Mouse (Mus musculus) left cerebral cortex, postnatal 14 days (tissue): ENCODE results near the gene Angptl2. TPM values are rescaled to one million over a fixed set of nuclear protein-coding genes. Genes with fewer than 3 reads are reported as not detected.

ENCODE experiments used
- DNase-seq, 2 experiments: peaks; one replicate each; pipeline ENCODE4 v3.0.0; 2021 to 2022; ENCODE audit warnings: low spot score in 2 of 2, mixed read lengths in 1 of 2
- intact Hi-C: fragments of 180-260 bp; cut with DNase I; formaldehyde crosslinking; loops from one replicate; pipeline ENCODE4 v1.15.1; 2025
- total RNA-seq, 2 experiments: library from RNA; stranded (reverse); gene quantifications; 2 replicates each; pipeline ENCODE4 v1.2.3; 2021

The Angptl2 gene
- total RNA-seq, 2 experiments from 2014 or later: 3.1 to 3.6 TPM

DNA sequence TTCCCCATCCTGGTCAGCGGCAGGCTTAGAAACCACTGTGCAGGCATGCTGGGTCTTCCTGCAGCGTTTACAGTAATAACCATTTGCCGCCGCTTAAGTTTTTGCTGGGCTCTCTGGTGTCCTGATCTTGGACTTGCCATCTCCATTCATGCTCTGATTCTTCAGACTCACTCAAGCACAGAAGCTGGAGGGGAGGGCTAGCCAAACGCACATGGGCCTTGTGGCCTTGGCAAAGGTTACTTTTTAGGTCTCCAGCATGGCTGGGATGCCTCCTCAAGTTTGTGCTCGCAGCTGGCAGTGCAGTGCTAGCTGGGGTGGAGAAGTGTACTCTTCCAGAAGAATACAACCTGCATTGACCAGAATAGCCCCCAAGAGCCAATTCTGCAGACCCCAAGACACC is 6.6 kb downstream of the Angptl2 start:
- intact Hi-C loops: no loop called here
- DNase-seq: no peak

DNA sequence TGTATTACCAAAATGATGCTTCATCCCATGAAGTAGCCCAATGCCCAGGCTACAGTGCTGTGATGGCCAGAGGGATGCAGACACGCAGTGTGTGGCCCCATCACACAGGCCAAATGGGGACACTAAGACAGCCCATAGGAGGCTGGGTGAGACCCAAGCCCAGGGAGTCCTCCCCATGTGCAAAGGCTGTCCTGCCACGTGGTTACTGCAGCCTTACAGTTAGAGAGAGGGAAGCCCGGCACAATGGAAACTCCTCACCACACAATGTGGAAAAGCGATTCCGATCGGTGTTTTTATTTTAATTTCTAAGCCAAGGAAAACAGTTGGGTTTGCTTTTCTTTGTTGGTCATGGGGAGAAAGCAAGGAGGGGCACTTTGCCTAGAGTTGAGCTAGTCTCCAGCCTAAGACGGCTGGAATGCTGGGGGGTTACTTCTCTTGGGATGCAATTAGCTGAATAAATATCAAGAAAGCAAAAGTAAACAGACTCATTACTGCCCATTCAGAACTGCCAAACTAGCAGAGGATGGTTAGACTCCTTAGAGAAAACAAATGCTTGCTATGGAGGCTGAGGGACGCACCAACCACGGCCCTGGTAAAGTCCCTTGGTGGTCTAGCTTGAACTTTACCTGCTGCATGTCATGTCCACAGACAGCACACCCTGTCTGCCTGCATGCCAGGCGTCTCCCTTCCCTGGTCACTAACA is 7.9 kb downstream of the Angptl2 start:
- intact Hi-C loops: no loop called here
- DNase-seq: no peak

DNA sequence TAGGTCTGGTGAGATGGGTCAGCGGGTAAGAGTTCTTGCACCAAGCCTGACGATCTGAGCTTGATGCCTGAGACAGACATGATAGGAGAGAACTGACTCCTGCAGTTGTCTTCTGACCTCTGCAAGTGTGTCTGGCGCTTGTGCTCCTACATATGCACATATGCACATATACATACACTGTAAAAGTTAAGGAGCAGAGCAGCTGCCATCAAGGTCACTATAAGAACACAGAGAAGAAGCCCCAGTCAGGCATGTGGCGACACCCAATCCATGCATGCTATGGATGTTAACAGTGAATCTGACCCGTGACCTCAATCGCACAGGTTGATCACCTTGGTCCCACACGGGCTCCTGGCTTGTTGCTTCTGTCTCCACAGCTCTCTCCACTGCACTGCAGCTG is 10.1 kb downstream of the Angptl2 start:
- no peak for DNase-seq
- intact Hi-C loops: no loop called here

DNA sequence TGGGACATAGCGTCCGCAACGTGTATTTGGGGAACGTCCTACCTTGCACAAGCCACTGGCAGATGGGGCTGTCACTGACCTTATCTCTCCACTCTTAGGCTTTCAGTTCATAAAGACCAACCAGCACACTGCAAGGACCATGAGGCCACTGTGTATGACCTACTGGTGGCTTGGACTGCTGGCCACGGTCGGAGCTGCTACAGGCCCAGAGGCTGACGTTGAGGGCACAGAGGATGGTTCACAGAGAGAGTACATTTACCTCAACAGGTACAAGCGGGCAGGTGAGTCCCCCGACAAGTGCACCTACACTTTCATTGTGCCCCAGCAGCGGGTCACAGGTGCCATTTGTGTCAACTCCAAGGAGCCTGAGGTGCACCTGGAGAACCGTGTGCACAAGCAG is 12.2 kb downstream of the Angptl2 start:
- no peak for DNase-seq
- intact Hi-C loops: no loop called here

DNA sequence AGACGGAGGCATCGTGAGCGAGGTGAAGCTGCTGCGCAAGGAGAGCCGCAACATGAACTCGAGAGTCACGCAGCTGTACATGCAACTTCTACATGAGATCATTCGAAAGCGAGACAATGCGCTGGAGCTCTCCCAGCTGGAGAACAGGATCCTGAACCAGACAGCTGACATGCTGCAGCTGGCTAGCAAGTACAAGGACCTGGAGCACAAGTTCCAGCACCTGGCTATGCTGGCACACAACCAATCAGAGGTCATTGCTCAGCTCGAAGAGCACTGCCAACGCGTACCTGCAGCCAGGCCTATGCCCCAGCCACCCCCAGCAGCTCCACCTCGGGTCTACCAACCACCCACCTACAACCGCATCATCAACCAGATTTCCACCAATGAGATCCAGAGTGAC is 12.7 kb downstream of the Angptl2 start:
- intact Hi-C loops: no loop called here
- no peak for DNase-seq

DNA sequence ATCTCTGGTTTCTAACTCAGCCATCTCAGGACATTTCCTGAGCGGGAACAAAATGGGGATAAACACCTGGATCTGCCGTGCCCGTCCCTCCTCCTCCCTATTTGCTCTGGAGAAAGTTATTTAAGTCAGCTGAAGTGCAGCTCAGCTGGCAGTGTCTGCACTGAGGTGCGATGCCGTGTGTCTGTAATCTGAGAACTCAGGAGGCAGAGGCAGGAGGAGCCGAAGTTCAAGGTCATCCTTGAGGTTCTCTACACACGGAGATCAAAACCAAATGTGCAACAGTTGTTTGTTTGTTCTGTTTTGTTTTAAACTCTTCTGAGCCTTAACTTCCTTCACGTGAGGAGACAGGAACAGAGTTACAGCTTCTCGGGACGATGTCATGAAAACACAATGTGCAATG is 14.8 kb downstream of the Angptl2 start:
- no peak for DNase-seq
- intact Hi-C loops: no loop called here

DNA sequence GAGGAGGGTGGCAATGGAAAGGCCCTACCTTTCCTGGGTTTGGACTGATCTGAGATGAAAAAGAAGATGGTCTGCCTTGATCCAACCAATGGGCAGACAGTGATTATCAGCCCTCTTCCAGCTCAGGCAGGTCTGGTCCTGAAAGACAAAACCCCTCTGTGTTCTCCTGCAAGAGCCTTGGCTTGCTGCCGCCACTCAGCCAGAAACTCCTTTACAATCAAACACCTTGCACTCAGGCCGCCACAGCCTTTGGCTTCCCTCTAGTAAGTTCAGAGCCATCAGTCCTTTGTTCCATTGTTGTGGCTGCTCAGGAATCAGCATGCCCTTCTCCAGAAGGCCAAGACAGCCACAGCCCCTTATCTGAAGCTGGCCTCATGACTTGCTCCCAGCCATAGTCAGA is 15.9 kb downstream of the Angptl2 start:
- intact Hi-C loops: no loop called here
- DNase-seq: no peak

DNA sequence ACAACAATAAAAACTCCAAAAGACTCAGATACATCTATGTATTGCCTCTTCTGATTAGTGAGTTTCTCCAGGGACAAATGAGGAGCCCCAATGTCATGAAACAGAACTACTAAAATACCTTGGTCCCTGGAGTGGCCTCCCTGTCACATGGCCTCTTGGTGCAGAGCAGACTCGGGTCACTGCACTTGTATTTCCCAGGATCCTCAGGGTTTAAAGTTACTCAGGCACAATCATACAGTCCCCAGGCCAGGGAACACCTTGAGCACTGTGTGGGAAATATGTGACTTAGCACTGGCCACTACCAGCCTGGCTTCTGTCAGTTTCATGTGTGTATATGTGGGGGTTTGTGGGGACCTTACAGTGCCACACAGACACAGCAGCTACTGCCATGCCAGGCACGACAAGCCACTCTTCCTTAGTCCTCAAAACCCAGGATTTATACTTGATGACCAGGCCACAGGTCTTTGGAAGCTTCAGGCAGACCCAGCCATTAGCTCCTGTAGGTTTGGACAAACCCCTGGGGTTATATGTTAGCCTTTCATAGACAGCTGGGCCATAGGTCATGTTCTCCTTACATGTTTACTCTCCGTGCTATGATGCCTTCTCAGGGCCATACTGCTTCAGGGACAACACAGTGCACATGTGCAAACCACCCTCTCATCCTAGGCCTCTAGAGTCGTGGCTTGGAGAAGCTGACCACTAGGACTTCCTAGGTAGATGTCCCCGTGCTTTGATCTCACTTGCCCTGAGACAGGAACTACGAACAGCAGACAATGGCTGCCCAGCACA is 17.1 kb downstream of the Angptl2 start:
- no peak for DNase-seq
- intact Hi-C loops: no loop called here

DNA sequence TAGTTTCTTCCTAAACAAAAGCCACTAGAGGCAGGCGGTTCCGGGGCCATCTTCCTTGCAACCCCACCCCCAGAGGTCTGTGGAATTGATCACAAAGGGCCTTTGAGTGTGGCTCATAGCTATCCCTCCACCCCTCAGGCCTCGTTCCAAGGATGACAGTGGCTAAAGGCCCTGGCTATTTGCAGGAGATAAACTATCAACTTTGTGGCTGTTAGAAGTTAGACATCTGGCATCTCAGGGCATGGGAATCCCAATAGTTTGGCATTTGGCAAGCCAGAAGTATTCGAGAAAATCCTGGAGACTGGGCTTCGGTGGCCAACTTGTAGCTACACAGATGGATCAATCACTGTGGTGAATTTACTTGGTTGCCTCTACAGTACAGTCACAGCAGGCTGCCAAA is 18.0 kb downstream of the Angptl2 start:
- intact Hi-C loops: no loop called here
- DNase-seq: no peak

DNA sequence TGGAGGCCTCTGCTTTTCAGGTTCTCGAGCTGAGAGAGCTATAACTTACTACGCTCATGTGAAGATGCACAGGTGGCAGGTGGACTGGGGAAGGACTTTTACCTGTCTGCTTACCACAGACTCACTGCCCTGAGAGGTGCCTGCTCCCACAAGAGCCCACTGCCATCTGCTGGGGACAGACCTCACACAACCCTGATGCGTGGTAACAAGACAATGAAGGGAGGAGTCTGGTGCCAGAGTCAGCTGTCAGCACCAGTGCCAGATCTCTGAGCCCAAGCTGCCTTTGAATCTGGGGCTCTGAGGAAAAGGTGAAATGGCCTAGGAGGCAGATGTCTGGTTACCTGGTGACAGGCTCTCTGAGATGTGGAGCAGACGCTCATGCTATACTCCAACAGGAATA is 19.0 kb downstream of the Angptl2 start:
- no peak for DNase-seq
- intact Hi-C loops: no loop called here

DNA sequence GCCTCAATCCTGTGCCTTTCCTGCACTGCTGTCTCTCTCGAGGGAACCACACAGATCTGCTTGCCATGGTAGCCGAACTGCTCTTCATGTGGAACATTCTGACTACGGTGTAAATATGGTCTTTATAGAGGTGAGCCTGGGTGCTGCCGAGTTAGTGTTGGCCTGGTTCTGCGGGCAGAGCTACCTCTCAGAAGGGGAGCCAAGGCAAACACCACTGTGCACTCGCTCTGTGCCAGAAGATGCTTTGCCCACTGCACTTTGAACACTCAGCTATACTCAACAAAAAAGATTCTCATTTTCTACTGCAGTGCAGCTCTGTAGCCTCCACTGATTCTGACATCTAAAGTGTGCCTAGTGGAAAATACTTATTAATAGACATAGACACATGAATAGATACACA is 21.7 kb downstream of the Angptl2 start:
- intact Hi-C loops: no loop called here

DNA sequence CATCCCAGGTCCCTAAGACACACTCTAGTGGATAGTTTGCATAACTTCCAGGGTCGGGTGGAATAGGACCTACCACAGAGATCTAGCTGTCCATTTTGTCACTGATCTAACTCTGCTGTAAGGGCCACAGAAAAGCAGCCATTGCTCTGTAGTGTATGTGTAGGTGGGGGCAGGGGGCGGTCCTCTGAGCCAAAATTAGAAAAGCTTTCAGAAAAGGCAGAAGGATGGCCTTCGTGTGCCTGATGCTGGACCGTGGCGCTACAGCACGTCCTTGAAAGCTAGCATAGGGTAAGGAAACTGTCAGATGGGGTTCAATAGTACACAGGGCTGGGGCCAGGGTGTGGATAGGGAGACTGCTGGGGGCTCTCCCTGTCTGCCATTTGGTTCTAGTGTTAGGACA is 29.0 kb downstream of the Angptl2 start:
- intact Hi-C loops: no loop called here
- no peak for DNase-seq

More for the DNA sequence above, 21.7 kb downstream of the Angptl2 start:
- no peak for DNase-seq

DNA sequence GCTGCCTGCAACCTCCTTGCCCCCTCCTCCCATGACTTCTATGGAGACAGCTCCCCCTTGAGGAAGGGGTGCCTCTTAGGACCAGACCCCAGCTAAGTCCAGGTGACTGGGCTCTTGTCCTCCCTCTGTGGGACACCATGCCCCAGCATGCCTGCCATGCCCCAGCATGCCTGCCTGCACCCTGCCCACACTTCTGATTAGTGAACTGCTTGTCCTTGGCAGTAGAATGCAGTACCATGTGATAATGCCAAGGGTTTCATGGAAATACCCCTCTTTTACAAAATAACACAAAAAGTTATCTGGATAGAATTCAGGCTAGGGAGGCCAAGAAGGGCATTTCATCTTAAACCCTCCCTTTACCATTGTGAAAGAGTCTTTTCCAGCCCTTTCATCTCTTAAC is 29.5 kb downstream of the Angptl2 start:
- DNase-seq: no peak
- intact Hi-C loops: no loop called here

DNA sequence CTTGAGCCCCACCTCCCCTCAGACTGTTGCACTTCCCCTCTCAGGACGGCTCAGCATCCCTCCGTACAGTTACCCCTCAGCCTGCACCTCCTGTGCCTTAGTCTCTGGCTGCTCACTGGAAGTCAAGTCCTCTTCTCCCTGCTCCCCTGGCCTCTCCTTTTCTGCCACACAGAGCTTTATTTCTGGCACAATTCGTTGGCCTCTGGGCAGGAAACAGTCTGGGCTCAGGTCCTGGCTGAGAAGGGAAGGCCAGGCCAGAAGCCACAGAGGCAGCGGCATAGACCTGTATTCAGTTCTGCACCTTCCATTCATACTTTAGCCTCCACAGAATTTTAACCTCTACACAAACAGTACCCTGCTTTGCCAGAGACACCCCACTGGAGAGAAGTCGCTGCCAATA is 31.0 kb downstream of the Angptl2 start:
- intact Hi-C loops: no loop called here
- no peak for DNase-seq

DNA sequence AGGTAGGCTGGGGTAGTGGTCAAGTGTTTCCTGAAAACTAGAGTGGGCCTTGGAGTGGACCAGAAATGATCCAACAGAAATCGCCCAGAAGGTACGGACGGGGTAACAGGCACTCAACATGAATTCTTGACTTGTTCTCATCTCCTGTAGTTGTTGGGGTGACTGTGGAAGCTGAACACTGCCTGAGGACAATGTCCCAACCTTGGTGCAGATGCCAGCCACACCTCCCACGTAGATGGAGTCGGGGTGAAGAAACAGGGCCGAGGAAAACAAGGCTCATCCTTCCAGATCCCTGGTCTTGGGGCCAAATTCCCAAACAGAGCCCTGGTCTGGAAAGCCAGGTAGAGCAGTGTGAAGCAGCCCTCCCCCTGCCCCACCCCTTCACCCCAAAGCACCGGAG is 32.7 kb downstream of the Angptl2 start:
- intact Hi-C loops: no loop called here
- DNase-seq: no peak

DNA sequence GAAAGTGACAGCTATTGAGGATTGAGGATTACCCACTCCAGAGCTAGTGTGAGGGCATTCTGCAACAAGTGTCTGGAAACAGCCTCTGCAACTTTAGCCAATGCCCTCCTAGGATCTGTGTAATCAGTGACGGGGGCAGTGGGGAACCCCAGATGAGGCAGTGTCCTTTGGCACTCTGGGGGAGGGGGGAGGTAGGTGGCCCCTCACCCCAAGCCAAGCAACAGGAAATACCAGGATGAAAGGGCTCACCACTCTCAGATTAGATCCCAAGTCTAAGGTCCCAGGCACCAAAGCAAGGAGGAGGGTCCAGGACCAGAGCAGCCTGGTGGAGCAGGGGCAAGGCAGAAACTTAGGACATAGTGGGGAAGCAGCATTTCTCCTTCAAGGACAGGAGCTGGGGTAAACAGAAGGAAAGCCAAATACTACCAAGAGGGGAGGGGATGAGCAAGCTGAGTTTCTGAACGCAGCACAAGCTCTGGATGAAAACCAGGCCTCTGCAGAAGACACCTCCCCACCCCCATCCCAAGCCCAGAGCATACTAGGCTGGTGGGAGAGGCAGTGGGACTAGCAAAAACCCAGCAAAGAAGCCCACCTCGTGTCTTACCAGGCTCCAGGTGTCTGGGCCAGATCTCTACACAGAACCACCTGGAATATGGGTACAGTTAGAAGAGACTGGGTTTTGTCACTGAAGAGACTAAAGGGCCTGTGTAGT is 34.2 kb downstream of the Angptl2 start:
- DNase-seq: no peak
- intact Hi-C loops: no loop called here

DNA sequence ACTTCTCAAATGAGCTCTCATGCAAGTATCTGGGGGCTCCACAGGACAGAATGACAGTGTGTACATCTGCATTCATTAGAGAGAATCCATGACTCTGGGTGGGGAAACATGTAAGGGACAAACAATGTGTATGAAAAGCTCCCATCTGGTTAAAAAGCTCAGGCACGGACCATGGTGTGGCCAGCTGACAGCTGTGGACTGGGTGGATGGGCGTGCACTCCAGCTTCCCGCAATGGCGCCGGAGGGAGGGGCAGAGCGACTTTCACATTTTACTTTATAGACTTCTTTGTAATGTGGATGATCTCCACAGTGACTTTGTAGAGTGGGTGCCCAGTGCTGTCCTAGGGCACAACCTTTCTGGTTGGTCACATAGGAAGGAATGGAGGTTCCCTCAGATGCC is 36.9 kb downstream of the Angptl2 start:
- DNase-seq: no peak
- intact Hi-C loops: no loop called here

DNA sequence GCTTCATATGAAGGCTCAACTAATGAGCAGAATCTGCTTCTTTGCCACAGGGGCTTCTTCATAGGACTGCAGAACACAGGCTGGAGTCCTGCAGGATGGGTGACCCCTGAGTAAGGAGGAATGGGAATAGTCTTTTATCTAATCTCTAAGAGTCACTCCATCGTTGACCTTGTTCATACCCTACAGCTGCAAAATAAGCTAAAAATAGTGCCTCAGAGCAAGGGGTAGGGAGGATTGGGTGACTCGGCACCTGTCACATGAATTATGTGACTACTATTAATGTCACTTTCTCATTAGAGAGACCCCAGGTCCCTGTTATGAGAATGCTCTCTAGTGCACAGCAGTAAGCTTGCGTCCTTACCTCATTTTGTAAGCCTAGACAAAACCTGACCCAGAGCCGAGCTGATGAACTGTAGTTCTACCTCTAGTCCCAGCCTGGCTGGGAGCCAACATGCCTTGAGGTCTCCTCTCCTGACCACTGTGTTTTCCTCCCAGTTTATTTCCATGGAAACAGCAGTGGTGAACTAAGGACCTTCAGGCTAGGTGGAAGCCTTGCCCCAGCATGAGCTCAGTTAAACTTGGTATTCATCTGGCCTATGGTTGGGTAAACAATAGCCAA is 37.8 kb downstream of the Angptl2 start:
- intact Hi-C loops: no loop called here
- DNase-seq: no peak

DNA sequence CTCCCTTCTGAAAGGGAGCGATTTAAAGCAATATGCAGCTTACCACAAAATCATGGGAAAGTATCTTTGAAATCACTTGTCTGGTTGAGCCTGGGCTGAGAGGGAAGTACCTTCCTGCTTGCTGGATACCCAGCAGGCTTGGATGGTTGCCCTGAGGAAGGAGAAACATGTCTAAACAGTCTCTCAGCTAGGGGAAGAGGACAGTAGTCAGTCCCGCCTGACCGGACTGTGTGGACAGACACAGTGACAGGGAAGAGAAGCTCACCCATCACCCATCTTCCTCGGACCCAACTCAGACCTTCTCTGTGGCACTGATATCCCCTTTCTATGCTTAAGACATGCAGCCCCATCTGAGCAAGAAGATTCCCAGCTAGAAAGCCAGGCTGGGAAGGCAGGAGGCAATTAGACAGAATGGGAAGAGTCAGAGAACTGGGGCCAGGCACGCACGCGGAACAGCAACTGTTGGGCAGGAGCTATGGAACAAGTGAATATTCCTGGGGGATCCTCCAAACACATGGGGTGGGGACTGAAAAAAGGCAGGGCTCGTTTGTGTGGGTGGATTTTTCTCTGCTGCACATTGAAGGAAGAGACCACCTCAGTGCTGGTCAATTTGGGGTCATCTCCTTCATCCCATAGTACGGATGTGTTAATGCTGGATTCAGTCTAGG is 38.6 kb downstream of the Angptl2 start:
- no peak for DNase-seq
- intact Hi-C loops: no loop called here
